Comparison of ENCODE assay signal across 35 mouse cellular contexts in genomic region chr7:64149337-64149736, GRCm38 (mm10). TPM values are rescaled to one million over a fixed set of nuclear protein-coding genes. Genes with fewer than 3 reads are reported as not detected.
"Had no signal": no experiment of that assay in that cellular context is flagged by ENCODE, and none has a peak within 500 bp of the region (broad histone marks: within the 10 kb centered on the region; RNA-seq: fewer than 3 reads in every experiment).

No protein-coding gene starts in this region.

- H3K27ac ChIP-seq: heart, embryonic 13.5 days; heart, embryonic 15.5 days; hindbrain, embryonic 10.5 days; hindbrain, embryonic 12.5 days; hindbrain, embryonic 13.5 days; hindbrain, embryonic 14.5 days; hindbrain, embryonic 15.5 days; hindbrain, postnatal 0 days; intestine, embryonic 15.5 days; kidney, embryonic 15.5 days; kidney, postnatal 0 days; left cerebral cortex, adult 2 months had no signal

- ATAC-seq: inflammation-experienced regulatory T-cells, adult 6 months; intestine, embryonic 15.5 days; intestine, embryonic 16.5 days; intestine, postnatal 0 days had no signal

- H3K9me3 ChIP-seq: heart, embryonic 12.5 days; heart, embryonic 13.5 days; heart, embryonic 15.5 days; hindbrain, embryonic 10.5 days; hindbrain, embryonic 12.5 days; hindbrain, embryonic 13.5 days; hindbrain, embryonic 15.5 days; intestine, embryonic 15.5 days; kidney, embryonic 15.5 days had no signal

- DNase-seq: heart, postnatal 10 days; heart, postnatal 14 days; heart, postnatal 36 days; heart, postnatal 4 days; kidney, adult 11 months; kidney, adult 18-20 months; kidney, adult 8-10 months; kidney, postnatal 14 days; kidney, postnatal 25 days; layer of hippocampus, adult 9-11 months; layer of hippocampus, postnatal 36 days had no signal

- H3K4me1 ChIP-seq: heart, embryonic 12.5 days; heart, embryonic 13.5 days; heart, embryonic 15.5 days; hindbrain, embryonic 10.5 days; hindbrain, embryonic 12.5 days; hindbrain, embryonic 13.5 days; hindbrain, embryonic 15.5 days; intestine, embryonic 15.5 days; kidney, embryonic 15.5 days had no signal

- H3K27me3 ChIP-seq: heart, embryonic 12.5 days; heart, embryonic 13.5 days; heart, embryonic 15.5 days; hindbrain, embryonic 12.5 days; hindbrain, embryonic 13.5 days; hindbrain, embryonic 15.5 days; intestine, embryonic 15.5 days; kidney, embryonic 15.5 days had no signal

- H3K9ac ChIP-seq: heart, embryonic 12.5 days; heart, embryonic 13.5 days; heart, embryonic 15.5 days; hindbrain, embryonic 12.5 days; hindbrain, embryonic 13.5 days; hindbrain, embryonic 14.5 days; hindbrain, embryonic 15.5 days; intestine, embryonic 15.5 days; kidney, embryonic 15.5 days had no signal

- H3K36me3 ChIP-seq: heart, embryonic 12.5 days; heart, embryonic 13.5 days; heart, embryonic 15.5 days; hindbrain, embryonic 10.5 days; hindbrain, embryonic 12.5 days; hindbrain, embryonic 13.5 days; hindbrain, embryonic 15.5 days; intestine, embryonic 15.5 days; kidney, embryonic 15.5 days had no signal

- H3K4me2 ChIP-seq: heart, embryonic 11.5 days; heart, embryonic 12.5 days; heart, embryonic 13.5 days; heart, embryonic 15.5 days; hindbrain, embryonic 12.5 days; hindbrain, embryonic 13.5 days; hindbrain, embryonic 14.5 days; hindbrain, embryonic 15.5 days; intestine, embryonic 15.5 days; kidney, embryonic 15.5 days had no signal

- H3K4me3 ChIP-seq: heart, embryonic 12.5 days; heart, embryonic 13.5 days; heart, embryonic 15.5 days; hindbrain, embryonic 10.5 days; hindbrain, embryonic 12.5 days; hindbrain, embryonic 13.5 days; hindbrain, embryonic 15.5 days; intestine, embryonic 15.5 days; kidney, embryonic 15.5 days; left cerebral cortex, adult 2 months had no signal

RNA-seq across cellular contexts. Expression of gene Trpm1, which starts 4.3 kb away (rescaled TPM):
- total RNA-seq: heart, postnatal 25 days; heart, postnatal 4 days; hematopoietic stem cell, adult 5-6 weeks; layer of hippocampus, adult 18-20 months; layer of hippocampus, postnatal 36 days had no signal
- polyA plus RNA-seq: heart, embryonic 12.5 days; heart, embryonic 14.5 days; intestine, embryonic 14.5 days; intestine, embryonic 15.5 days; intestine, embryonic 16.5 days; intestine, postnatal 0 days; kidney, embryonic 14.5 days; kidney, embryonic 15.5 days; large intestine, adult 2 months had no signal
